Comparison of ENCODE assay signal across 13 mouse cellular contexts in genomic region chr16:86897967-86898710, GRCm38 (mm10).
"Had no signal": no experiment of that assay in that cellular context is flagged by ENCODE, and none has a peak within 500 bp of the region (broad histone marks: within the 10 kb centered on the region; RNA-seq: fewer than 3 reads in every experiment).

No protein-coding gene starts in this region.

- DNase-seq: kidney, adult 2 months; kidney, postnatal 36 days; left cerebral cortex, postnatal 4 days; lung, adult 18-20 months; midbrain, embryonic 14.5 days; right cerebral cortex, adult 18-20 months; right cerebral cortex, postnatal 25 days; thymus, postnatal 4 days had no signal

- H3K4me3 ChIP-seq: layer of hippocampus, adult 2 months; limb, embryonic 13.5 days; neural tube, embryonic 12.5 days had no signal

- H3K9ac ChIP-seq: limb, embryonic 13.5 days; liver, embryonic 14.5 days; neural tube, embryonic 12.5 days had no signal

- H3K36me3 ChIP-seq: limb, embryonic 13.5 days; neural tube, embryonic 12.5 days had no signal

- H3K9me3 ChIP-seq: limb, embryonic 13.5 days; neural tube, embryonic 12.5 days had no signal

- H3K27ac ChIP-seq: layer of hippocampus, adult 2 months; limb, embryonic 13.5 days; liver, embryonic 14.5 days; neural tube, embryonic 12.5 days; stomach, postnatal 0 days had no signal

- H3K4me2 ChIP-seq: limb, embryonic 13.5 days; neural tube, embryonic 12.5 days had no signal

- H3K4me1 ChIP-seq: neural tube, embryonic 12.5 days had no signal

- H3K27me3 ChIP-seq: limb, embryonic 13.5 days; neural tube, embryonic 12.5 days had no signal
